Mouse (Mus musculus): ENCODE measurements around the gene Ccdc169. TPM values are rescaled to one million over a fixed set of nuclear protein-coding genes. Genes with fewer than 3 reads are reported as not detected.
A peak's percentile ranks its signal among the peaks of the same experiment; 100 is the strongest.

Gene Ccdc169
- 0.11 and 0.13 TPM in 2 replicates for polyA plus RNA-seq (2015; fragmentation: Nextera tagmentation; extraction: Ambion mirVana)

DNA sequence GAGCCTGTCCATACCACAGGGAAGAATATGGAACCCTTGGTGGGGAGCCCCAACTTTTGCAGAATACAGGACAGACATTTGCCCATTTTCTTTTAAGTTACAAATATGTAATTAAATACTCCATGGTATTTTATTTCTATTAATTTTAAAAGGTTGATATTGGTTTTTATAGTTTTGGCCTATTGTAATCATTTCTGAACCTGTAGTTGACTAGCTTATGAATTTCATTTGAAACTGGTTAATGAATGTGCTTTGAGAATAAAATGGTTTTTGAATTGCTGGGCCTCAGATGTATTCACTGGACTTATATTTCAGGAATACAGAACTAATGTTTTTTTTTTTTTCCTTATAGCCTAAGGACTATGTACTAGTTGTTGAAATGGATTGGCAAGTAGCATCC is at the start of gene Ccdc169:
Gene Ccdc169, plus strand, starts transcription at position 301 of the 400 bp plus-strand sequence.
- no peak for ATAC-seq (ENCODE audit: insufficient number of reproducible peaks, low FRiP score, low TSS enrichment, low read depth)
- Histone ChIP-seq H3K27me3 (no peaks in the 10 kb centered on the region), H3K9ac (no peak within 1 kb of the TSS), H3K4me2 (no peak within 1 kb of the TSS), H3K36me3 (peaks cover 63% of the 10 kb centered on the region), H3K4me1 (no peaks in the 10 kb centered on the region), H3K4me3 (no peak within 1 kb of the TSS), H3K9me3 (no peaks in the 10 kb centered on the region), H3K27ac (no peak within 1 kb of the TSS)

DNA sequence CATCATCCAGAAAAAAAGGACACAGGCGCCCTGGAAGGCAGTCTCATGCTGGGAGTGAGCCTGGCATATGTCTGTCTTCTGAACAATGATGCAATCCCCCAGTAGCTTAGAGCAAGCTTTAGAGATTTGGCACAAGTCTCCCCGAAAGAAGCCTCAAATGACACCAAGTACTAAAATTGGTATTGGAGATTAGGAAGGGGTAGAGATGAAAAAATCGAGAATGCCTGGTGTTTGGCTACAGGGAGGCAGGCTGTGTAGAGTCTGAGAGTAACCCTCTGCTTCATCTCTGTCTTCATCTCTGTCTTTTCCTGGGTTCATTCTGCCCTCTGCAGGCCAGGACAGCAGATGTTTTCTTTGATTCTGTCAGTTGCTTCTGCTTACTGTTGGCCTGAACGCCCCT is 49.8 kb upstream of the Ccdc169 start:
- Histone ChIP-seq H3K4me1 (no peaks in the 10 kb centered on the region), H3K9ac (no peak overlapping the region), H3K36me3 (no peaks in the 10 kb centered on the region), H3K4me2 (no peak overlapping the region), H3K9me3 (no peaks in the 10 kb centered on the region), H3K27ac (no peak overlapping the region), H3K4me3 (no peak overlapping the region), H3K27me3 (no peaks in the 10 kb centered on the region)
- ATAC-seq (ENCODE audit: insufficient number of reproducible peaks, low FRiP score, low TSS enrichment, low read depth) = no peak
- WGBS = 66% methylated on average over 4 of the region's 4 CpGs

DNA sequence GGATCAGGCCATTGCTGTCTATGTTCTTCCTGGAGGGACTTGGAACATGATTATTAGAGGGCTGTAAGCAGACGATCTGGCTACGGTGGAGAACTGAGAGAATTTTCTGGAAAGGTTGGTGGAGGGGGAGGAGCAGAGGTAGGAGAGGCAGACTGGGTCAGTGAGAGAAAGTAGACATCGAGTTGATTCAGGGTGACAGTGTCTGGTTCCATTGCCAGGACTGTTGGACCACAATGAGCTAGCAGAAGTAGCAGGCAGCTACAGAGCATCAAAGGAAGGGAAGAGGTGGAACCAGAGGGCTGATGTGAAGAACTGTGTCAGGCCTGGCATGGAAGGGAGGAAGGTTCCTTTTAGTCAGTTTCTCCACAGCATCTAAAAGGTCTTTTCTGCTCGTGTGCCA is 48.8 kb upstream of the Ccdc169 start:
- H3K36me3 ChIP-seq = no peaks in the 10 kb centered on the region
- no peaks in the 10 kb centered on the region for H3K27me3 ChIP-seq
- H3K27ac ChIP-seq = no peak overlapping the region
- H3K4me3 ChIP-seq = no peak overlapping the region
- no peak overlapping the region for H3K4me2 ChIP-seq
- H3K9me3 ChIP-seq = no peaks in the 10 kb centered on the region
- no peak for ATAC-seq (ENCODE audit: insufficient number of reproducible peaks, low FRiP score, low TSS enrichment, low read depth)
- H3K9ac ChIP-seq = no peak overlapping the region
- WGBS = 64% methylated on average over 4 of the region's 4 CpGs
- no peaks in the 10 kb centered on the region for H3K4me1 ChIP-seq

DNA sequence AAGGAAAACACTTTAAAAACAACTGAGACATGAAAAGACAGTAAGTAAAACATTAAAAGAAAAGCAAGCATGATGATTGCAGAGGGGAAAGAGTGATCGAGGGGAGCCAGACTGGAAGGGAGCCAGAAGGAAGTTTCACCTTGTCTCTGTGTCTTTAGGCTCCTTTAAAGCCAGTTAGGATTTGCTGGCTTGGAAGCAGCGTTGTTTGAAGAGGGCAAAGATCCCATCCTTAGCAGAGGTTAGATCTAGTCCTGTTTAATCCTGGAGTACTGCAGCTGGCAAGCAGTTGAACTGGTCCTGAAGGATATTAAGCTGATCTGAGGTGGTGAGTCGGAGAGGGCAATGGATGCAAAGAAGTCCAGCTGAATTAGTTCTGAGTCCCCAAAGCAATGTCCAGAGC is 48.3 kb upstream of the Ccdc169 start:
- ATAC-seq (ENCODE audit: insufficient number of reproducible peaks, low FRiP score, low TSS enrichment, low read depth) = no peak
- no peak overlapping the region for H3K9ac ChIP-seq
- no peaks in the 10 kb centered on the region for H3K4me1 ChIP-seq
- no peak overlapping the region for H3K4me3 ChIP-seq
- no peak overlapping the region for H3K4me2 ChIP-seq
- WGBS = 69% methylated on average over 3 of the region's 3 CpGs
- no peak overlapping the region for H3K27ac ChIP-seq
- no peaks in the 10 kb centered on the region for H3K9me3 ChIP-seq
- no peaks in the 10 kb centered on the region for H3K27me3 ChIP-seq
- no peaks in the 10 kb centered on the region for H3K36me3 ChIP-seq

DNA sequence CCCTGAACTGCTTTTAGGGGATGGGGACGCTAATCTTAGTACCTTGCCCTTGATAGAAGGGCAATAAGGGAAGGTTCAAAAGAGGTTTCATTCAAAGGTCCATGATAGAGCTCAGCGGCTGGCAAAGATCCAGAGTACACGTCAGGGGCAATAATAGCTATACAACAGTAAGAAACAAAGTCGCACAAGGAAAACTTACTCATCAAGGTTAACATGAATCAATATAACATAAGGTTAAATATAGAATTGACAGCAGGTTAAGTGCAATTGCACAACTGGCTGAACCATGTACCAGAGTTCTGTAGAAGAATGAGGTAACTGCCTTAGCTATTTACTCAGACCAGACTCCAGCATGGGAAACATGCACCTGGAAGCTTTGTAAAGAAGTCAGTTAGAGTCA is 47.8 kb upstream of the Ccdc169 start:
- Histone ChIP-seq H3K27me3 (no peaks in the 10 kb centered on the region), H3K4me3 (no peak overlapping the region), H3K9me3 (no peaks in the 10 kb centered on the region), H3K4me2 (no peak overlapping the region), H3K4me1 (no peaks in the 10 kb centered on the region), H3K36me3 (no peaks in the 10 kb centered on the region), H3K9ac (no peak overlapping the region), H3K27ac (no peak overlapping the region)
- no peak for ATAC-seq (ENCODE audit: insufficient number of reproducible peaks, low FRiP score, low TSS enrichment, low read depth)
- WGBS = 77% methylated on average over 4 of the region's 4 CpGs

DNA sequence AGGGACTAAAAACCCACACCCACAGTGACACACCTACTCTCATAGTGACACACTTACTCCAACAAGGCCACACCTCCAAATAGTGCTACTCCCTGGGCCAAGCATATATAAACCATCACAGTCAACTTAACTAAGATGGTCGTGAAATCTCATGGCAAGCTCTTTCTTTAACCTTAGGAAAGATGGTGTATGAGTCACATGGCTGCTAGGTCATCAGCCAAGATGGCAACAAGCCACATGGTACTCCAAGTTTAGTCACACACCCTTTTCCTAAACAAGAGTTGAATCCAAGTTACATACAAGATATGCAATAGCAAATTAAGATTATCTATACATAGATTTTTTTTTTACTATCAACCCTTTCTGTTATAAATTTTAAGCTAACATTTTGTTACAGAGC is 44.0 kb upstream of the Ccdc169 start:
- Histone ChIP-seq H3K36me3 (no peaks in the 10 kb centered on the region), H3K4me3 (no peak overlapping the region), H3K4me1 (peaks cover 13% of the 10 kb centered on the region), H3K9ac (no peak overlapping the region), H3K4me2 (no peak overlapping the region), H3K9me3 (no peaks in the 10 kb centered on the region), H3K27me3 (no peaks in the 10 kb centered on the region), H3K27ac (no peak overlapping the region)
- 80% methylated on average over 1 of the region's 1 CpGs for WGBS
- ATAC-seq (ENCODE audit: insufficient number of reproducible peaks, low FRiP score, low TSS enrichment, low read depth) = no peak

DNA sequence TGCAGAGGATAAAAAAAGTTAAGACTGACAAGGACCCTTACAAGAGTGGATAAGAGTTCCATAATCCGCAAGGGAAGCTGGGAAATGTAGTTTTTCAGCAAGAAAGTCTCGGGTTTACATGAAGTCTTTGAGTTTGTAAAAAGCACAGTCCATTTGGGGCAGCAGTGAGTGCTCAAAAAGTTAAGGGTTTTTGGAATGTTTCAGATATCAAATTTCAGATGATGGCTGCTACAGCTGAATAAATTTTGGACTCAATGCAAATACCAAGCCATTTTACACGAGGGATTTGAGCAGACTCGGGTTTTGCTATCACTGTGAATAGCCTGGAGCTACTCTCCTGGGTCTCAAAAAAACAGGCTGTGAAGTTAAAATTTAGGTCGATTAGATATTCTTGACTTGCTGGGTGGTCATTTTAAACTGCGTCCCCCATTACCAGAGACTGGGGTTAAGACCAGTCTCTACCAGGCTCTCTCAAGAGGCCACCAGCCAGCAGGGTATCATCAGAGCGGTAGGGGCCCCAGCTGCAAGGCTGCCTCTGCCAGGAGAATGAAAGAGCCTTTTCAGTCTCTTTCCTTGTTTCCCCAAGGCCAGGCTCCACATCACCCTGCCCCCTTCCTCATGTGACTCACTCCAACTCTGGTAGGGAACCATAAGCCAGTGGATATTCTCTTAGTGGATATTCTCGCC is 41.0 kb upstream of the Ccdc169 start:
- Histone ChIP-seq H3K4me1 (peaks cover 13% of the 10 kb centered on the region), H3K27me3 (no peaks in the 10 kb centered on the region), H3K36me3 (no peaks in the 10 kb centered on the region), H3K4me2 (peak overlapping the region; percentile 25; the same call in 1 of the 2 replicates), H3K4me3 (no peak overlapping the region), H3K9ac (no peak overlapping the region), H3K27ac (peak overlapping the region; percentile 82), H3K9me3 (no peaks in the 10 kb centered on the region)
- WGBS = 30% methylated on average over 8 of the region's 8 CpGs
- peak; percentile 85; the same call in 1 of the 2 replicates for ATAC-seq (ENCODE audit: insufficient number of reproducible peaks, low FRiP score, low TSS enrichment, low read depth)

DNA sequence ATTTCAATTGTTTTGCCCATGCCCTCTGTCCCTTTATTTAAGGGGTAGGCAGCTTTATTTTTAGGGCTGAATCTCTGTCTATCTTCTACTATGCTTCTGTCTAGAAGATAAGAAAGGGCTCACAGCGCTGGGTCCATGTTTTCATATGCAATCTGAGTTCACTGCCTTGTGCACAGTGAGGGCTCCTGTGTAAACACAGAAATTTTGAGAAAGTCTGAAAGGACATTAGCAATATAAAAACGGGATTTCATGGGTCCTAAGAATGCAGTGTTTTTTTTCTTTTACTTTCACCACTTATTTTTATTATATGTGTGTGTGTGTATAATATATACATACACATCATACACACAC is 40.5 kb upstream of the Ccdc169 start:
- no peak overlapping the region for H3K9ac ChIP-seq
- no peaks in the 10 kb centered on the region for H3K36me3 ChIP-seq
- WGBS = 63% methylated on average over 2 of the region's 2 CpGs
- H3K4me1 ChIP-seq = peaks cover 13% of the 10 kb centered on the region
- no peaks in the 10 kb centered on the region for H3K27me3 ChIP-seq
- no peak for ATAC-seq (ENCODE audit: insufficient number of reproducible peaks, low FRiP score, low TSS enrichment, low read depth)
- no peak overlapping the region for H3K4me3 ChIP-seq
- no peak overlapping the region for H3K4me2 ChIP-seq
- H3K9me3 ChIP-seq = no peaks in the 10 kb centered on the region
- H3K27ac ChIP-seq = peak overlapping the region; percentile 82

DNA sequence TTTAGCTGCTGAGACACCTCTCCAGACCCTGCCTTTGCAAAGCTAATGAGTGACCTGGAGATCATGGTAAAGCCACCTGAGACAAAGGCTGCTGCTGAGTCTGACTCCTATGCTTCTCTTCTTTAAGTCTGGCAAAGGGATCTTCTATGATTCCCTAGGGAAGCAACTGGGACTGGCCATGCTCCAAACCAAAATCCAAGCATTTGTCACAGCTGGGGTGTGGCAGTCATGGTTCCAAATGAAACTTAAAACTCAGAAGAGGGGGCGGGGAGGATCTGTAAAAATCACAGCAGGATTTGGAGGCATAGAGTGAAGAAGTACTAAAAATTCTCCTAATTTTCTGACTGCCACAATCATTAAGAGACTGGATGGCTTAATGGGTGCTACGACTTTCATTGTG is 40.0 kb upstream of the Ccdc169 start:
- 54% methylated on average over 2 of the region's 2 CpGs for WGBS
- Histone ChIP-seq H3K4me1 (peaks cover 13% of the 10 kb centered on the region), H3K27ac (peak overlapping the region; percentile 82), H3K9ac (no peak overlapping the region), H3K4me3 (no peak overlapping the region), H3K9me3 (no peaks in the 10 kb centered on the region), H3K4me2 (no peak overlapping the region), H3K36me3 (no peaks in the 10 kb centered on the region), H3K27me3 (no peaks in the 10 kb centered on the region)
- no peak for ATAC-seq (ENCODE audit: insufficient number of reproducible peaks, low FRiP score, low TSS enrichment, low read depth)

DNA sequence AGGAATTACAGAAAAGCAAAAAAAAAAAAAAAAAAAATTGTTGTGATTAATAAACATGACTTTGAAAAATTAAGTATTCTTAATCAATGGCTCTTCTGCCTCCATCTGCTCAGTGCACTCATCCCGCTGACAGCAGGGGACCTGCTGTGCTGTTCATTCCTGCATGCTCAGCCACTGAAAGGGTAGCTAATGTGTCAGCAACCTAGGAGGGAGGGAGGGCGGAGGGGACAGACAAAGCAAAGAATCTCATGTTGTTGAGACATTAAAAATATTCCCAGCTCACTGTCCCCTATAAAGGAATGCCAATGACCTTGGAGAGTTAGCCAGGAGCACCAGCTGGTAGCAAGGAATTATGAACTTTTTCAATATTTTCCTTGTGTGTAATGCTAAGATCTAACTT is 39.1 kb upstream of the Ccdc169 start:
- no peaks in the 10 kb centered on the region for H3K9me3 ChIP-seq
- H3K27me3 ChIP-seq = no peaks in the 10 kb centered on the region
- no peak overlapping the region for H3K4me2 ChIP-seq
- H3K36me3 ChIP-seq = no peaks in the 10 kb centered on the region
- 70% methylated on average over 2 of the region's 2 CpGs for WGBS
- no peak for ATAC-seq (ENCODE audit: insufficient number of reproducible peaks, low FRiP score, low TSS enrichment, low read depth)
- H3K9ac ChIP-seq = no peak overlapping the region
- H3K4me1 ChIP-seq = peaks cover 13% of the 10 kb centered on the region
- H3K27ac ChIP-seq = no peak overlapping the region
- no peak overlapping the region for H3K4me3 ChIP-seq

DNA sequence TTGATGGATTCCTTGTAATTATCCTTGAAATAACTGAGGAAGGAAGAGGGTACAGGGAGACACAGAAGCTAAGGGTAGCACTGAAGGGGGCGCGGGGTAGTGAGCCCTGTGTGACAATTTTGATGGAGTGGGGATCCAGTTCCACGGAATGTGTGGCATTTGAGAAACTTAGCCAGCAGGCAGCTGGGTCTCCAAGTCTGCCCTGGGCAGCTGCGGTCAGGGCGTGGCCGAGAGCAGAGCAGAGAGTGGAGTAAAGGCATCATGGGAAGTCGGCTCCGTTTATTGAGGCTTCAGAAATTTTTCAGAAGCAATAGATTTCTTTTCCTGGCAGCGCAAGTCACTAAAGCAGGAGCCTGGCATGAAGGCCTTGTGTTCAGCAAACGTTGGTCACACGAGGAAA is 38.1 kb upstream of the Ccdc169 start:
- peaks cover 13% of the 10 kb centered on the region for H3K4me1 ChIP-seq
- H3K9ac ChIP-seq = no peak overlapping the region
- 61% methylated on average over 11 of the region's 11 CpGs for WGBS
- no peaks in the 10 kb centered on the region for H3K9me3 ChIP-seq
- no peaks in the 10 kb centered on the region for H3K27me3 ChIP-seq
- H3K4me3 ChIP-seq = no peak overlapping the region
- no peaks in the 10 kb centered on the region for H3K36me3 ChIP-seq
- H3K4me2 ChIP-seq = no peak overlapping the region
- H3K27ac ChIP-seq = peak overlapping the region; percentile 19; the same call in 1 of the 2 replicates
- ATAC-seq (ENCODE audit: insufficient number of reproducible peaks, low FRiP score, low TSS enrichment, low read depth) = no peak

DNA sequence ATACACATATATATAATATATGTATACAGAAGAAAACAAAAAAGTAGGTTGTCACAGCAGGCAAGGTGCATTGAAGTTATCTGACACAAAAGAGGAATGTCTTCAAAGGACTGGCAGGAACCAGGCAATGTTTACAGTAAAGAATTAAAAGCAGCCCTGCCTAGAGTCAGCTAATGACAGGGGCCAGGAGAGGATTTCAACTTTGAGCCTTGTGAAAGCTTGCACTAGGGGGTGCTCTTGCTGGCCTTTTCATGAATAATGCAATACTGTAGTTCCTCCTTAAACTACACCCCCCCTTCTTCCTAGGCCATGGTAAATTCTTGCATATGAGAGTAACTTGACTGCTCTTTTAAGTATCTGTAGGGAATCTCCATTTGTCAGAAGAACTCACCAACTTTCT is 36.0 kb upstream of the Ccdc169 start:
- Histone ChIP-seq H3K27ac (no peak overlapping the region), H3K9ac (no peak overlapping the region), H3K4me2 (no peak overlapping the region), H3K9me3 (no peaks in the 10 kb centered on the region), H3K36me3 (no peaks in the 10 kb centered on the region), H3K27me3 (no peaks in the 10 kb centered on the region), H3K4me3 (no peak overlapping the region), H3K4me1 (peaks cover 13% of the 10 kb centered on the region)
- no peak for ATAC-seq (ENCODE audit: insufficient number of reproducible peaks, low FRiP score, low TSS enrichment, low read depth)
